Mouse (Mus musculus) embryonic facial prominence, embryonic 13.5 days (tissue): ENCODE results near the gene Dlgap3. TPM values are rescaled to one million over a fixed set of nuclear protein-coding genes. Genes with fewer than 3 reads are reported as not detected.

Source experiments
- polyA plus RNA-seq: library from polyadenylated mRNA; unstranded; fragments of >200 nt; fragmentation: Nextera tagmentation; extraction: Ambion mirVana; gene quantifications from 2 replicates; pipeline ENCODE4 v1.2.1, GENCODE M21; 2015

Dlgap3 gene
- polyA plus RNA-seq, 1 experiment from 2014 or later = 0.94 TPM

Other genes starting within 250 kb of the Dlgap3 start
- 27.0 and 34.4 TPM in 2 replicates for gene Zmym4, start 201.1 kb upstream of the Dlgap3 start, polyA plus RNA-seq
- 120 TPM in 2 replicates for gene Sfpq, start 147.9 kb upstream of the Dlgap3 start, polyA plus RNA-seq
- 21.6 and 23.1 TPM in 2 replicates for gene Zmym1, start 108.1 kb upstream of the Dlgap3 start, polyA plus RNA-seq
- 26.6 and 29.4 TPM in 2 replicates for gene Zmym6, start 91.8 kb upstream of the Dlgap3 start, polyA plus RNA-seq
- gene Tmem35b, start 45.5 kb upstream of the Dlgap3 start, polyA plus RNA-seq = 18.2 and 21.2 TPM in 2 replicates
- 42.2 and 53.0 TPM in 2 replicates for gene Smim12, start 74.6 kb downstream of the Dlgap3 start, polyA plus RNA-seq
- 11.1 and 14.3 TPM in 2 replicates for gene Gja4, start 144.8 kb downstream of the Dlgap3 start, polyA plus RNA-seq
- gene Gjb3, start 161.6 kb downstream of the Dlgap3 start, polyA plus RNA-seq = 4.3 and 4.7 TPM in 2 replicates
- gene Gjb4, start 184.9 kb downstream of the Dlgap3 start, polyA plus RNA-seq = 0.14 and 0.36 TPM in 2 replicates
- gene Gjb5, start 189.0 kb downstream of the Dlgap3 start, polyA plus RNA-seq = 0.25 and 0.35 TPM in 2 replicates